Mouse (Mus musculus): ENCODE results near the gene Sept1. TPM values are rescaled to one million over a fixed set of nuclear protein-coding genes. Genes with fewer than 3 reads are reported as not detected.
"Not testable (repeated sequence)": the region's sequence is repeated elsewhere in the genome, so short reads cannot be mapped to it uniquely, and the experiment has no call there.

Sept1 gene
- polyA plus RNA-seq, 1 experiment = 1,102 TPM

DNA sequence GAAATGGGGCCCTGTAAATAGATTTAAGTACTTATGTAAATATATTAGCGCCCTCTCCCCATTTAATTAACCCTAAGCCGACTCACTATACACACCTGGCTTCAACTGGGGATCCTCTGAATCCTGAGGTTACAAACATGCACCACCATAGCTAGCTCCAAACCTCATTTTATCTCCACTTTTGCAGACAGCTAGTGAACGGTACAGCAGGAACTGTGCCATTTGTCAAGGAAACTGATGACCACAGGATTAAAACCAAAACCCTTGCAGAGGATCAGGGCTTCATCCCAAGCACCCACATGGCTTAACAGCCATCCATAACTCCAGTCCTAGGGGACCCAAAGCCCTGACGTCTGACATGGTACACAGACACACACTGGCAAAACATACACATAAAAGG, 22.1 kb upstream of the Sept1 start:
- no peak overlapping the region for H3K4me3 ChIP-seq (ENCODE audit: control insufficient read depth, insufficient read depth, low read length)
- no peaks in the 10 kb centered on the region for H3K36me3 ChIP-seq (ENCODE audit: control insufficient read depth, insufficient read depth, low read length)
- 18% methylated on average over 4 of the region's 4 CpGs for WGBS
- no peak for DNase-seq
- peaks cover 7% of the 10 kb centered on the region for H3K4me1 ChIP-seq (replicated peaks; ENCODE audit: control insufficient read depth, insufficient read depth, low read length)
- no peak overlapping the region for H3K27ac ChIP-seq (ENCODE audit: control insufficient read depth, insufficient read depth, low read length)
- H3K27me3 ChIP-seq (ENCODE audit: control insufficient read depth, insufficient read depth, low read length) = no peaks in the 10 kb centered on the region
- TF ChIP-seq POLR2A (IDR thresholded peaks at IDR 0.05; ENCODE audit: control insufficient read depth, extremely low read depth, insufficient read depth, low read length, poor library complexity) (no peak), CTCF (IDR thresholded peaks at IDR 0.05; ENCODE audit: borderline replicate concordance, control insufficient read depth, extremely low read depth, insufficient read depth, low read length, poor library complexity) (no peak)

DNA sequence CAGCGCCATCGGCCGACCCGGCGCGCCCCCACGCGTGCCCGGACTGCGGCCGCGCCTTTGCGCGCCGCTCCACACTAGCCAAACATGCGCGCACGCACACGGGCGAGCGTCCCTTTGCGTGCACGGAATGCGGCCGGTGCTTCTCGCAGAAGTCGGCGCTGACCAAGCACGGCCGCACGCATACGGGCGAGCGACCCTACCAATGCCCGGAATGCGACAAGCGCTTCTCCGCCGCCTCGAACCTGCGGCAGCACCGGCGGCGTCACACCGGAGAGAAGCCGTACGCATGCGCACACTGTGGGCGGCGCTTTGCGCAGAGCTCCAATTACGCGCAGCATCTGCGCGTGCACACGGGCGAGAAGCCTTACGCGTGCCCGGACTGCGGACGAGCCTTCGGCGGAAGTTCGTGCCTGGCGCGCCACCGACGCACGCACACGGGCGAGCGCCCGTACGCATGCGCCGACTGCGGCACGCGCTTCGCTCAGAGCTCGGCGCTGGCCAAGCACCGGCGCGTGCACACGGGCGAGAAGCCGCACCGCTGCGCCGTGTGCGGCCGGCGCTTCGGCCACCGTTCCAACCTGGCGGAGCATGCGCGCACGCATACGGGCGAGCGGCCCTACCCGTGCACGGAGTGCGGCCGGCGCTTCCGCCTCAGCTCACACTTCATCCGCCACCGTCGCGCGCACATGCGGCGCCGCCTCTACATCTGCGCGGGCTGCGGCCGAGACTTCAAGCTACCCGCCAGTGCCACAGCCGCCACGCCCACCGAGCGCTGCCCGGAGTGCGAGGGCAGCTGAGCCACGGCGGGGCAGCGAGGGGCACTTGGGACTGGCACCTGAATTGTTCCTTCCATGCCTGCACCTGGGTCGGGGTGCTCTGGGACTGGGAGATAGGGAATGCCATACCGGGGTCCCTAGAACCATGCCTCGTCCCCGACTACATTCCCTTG, 21.2 kb upstream of the Sept1 start:
- 0 out of 2 replicates have a peak overlapping the region, but pooled peaks have one; percentile 28 for H3K27ac ChIP-seq (ENCODE audit: control insufficient read depth, insufficient read depth, low read length)
- no peaks in the 10 kb centered on the region for H3K36me3 ChIP-seq (ENCODE audit: control insufficient read depth, insufficient read depth, low read length)
- TF ChIP-seq POLR2A (IDR thresholded peaks at IDR 0.05; ENCODE audit: control insufficient read depth, extremely low read depth, insufficient read depth, low read length, poor library complexity) = peak; percentile 58
- peak; percentile 39; the same call in 1 of the 2 replicates for TF ChIP-seq CTCF (IDR thresholded peaks at IDR 0.05; ENCODE audit: borderline replicate concordance, control insufficient read depth, extremely low read depth, insufficient read depth, low read length, poor library complexity)
- H3K4me1 ChIP-seq (replicated peaks; ENCODE audit: control insufficient read depth, insufficient read depth, low read length) = peaks cover 7% of the 10 kb centered on the region
- peak overlapping the region; percentile 71 for H3K4me3 ChIP-seq (ENCODE audit: control insufficient read depth, insufficient read depth, low read length)
- no peaks in the 10 kb centered on the region for H3K27me3 ChIP-seq (ENCODE audit: control insufficient read depth, insufficient read depth, low read length)
- WGBS = under 1% methylated on average over 135 of the region's 136 CpGs
- DNase-seq = peak; percentile 95

DNA sequence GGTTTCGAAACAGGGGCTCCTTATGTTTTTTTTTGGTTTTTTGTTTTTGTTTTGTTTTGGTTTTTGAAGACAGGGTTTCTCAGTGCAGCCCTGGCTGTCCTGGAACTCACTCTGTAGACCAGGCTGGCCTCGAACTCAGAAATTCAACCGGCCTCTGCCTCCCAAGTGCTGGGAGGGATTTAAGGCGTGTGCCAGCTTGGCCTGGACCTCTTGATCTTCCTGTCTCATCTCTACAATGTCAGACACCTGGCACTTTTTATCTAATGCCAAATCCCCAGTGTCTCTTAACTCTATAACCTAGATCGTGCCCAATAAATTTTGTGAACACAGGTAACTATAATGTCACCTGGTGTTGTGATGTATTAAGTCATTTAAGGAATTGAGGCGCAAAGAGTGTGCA, 20.4 kb upstream of the Sept1 start:
- Histone ChIP-seq H3K36me3 (ENCODE audit: control insufficient read depth, insufficient read depth, low read length) (no peaks in the 10 kb centered on the region), H3K27me3 (ENCODE audit: control insufficient read depth, insufficient read depth, low read length) (no peaks in the 10 kb centered on the region), H3K27ac (ENCODE audit: control insufficient read depth, insufficient read depth, low read length) (no peak overlapping the region), H3K4me3 (ENCODE audit: control insufficient read depth, insufficient read depth, low read length) (peak overlapping the region; percentile 64), H3K4me1 (replicated peaks; ENCODE audit: control insufficient read depth, insufficient read depth, low read length) (peaks cover 7% of the 10 kb centered on the region)
- 77% methylated on average over 6 of the region's 6 CpGs for WGBS
- DNase-seq = no peak
- no peak for TF ChIP-seq POLR2A (IDR thresholded peaks at IDR 0.05; ENCODE audit: control insufficient read depth, extremely low read depth, insufficient read depth, low read length, poor library complexity)
- no peak for TF ChIP-seq CTCF (IDR thresholded peaks at IDR 0.05; ENCODE audit: borderline replicate concordance, control insufficient read depth, extremely low read depth, insufficient read depth, low read length, poor library complexity)

DNA sequence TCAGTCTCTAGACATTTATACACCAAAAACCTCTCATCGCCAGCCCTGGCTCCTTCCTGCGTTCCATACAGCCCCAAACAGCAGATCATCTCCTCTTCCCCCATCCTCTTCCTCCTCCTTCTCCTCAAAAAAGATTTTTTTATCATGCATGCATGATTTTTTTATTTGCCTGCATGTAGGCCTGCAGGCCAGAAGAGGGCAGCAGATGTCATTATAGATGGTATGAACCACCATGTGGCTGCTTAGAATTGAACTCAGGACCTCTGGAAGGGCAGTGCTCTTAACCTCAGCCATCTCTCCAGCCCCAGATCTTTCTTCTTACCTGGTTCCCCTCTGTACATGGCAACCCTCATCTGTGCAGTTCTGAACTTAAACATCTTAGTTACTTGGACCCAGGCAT, 19.5 kb upstream of the Sept1 start:
- DNase-seq = peak; percentile 58
- Histone ChIP-seq H3K4me3 (ENCODE audit: control insufficient read depth, insufficient read depth, low read length) (no peak overlapping the region), H3K27ac (ENCODE audit: control insufficient read depth, insufficient read depth, low read length) (no peak overlapping the region), H3K36me3 (ENCODE audit: control insufficient read depth, insufficient read depth, low read length) (no peaks in the 10 kb centered on the region), H3K27me3 (ENCODE audit: control insufficient read depth, insufficient read depth, low read length) (no peaks in the 10 kb centered on the region), H3K4me1 (replicated peaks; ENCODE audit: control insufficient read depth, insufficient read depth, low read length) (peaks cover 7% of the 10 kb centered on the region)
- WGBS = 80% methylated on average over 2 of the region's 2 CpGs
- TF ChIP-seq POLR2A (IDR thresholded peaks at IDR 0.05; ENCODE audit: control insufficient read depth, extremely low read depth, insufficient read depth, low read length, poor library complexity) (no peak), CTCF (IDR thresholded peaks at IDR 0.05; ENCODE audit: borderline replicate concordance, control insufficient read depth, extremely low read depth, insufficient read depth, low read length, poor library complexity) (no peak)

DNA sequence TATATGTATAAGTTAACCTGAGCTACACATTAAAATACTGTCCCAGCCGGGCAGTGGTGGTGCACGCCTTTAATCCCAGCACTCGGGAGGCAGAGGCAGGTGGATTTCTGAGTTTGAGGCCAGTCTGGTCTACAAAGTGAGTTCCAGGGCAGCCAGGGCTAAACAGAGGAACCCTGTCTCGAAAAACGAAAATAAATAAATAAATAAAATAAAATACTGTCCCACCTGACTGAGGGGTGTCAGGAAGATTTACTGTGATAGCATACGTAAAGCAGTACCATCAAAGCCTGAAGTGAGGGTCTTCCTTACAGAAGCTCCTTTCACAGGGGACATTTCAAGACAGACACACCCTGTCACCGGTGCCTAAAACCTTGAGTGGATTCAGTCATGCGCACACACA, 17.6 kb upstream of the Sept1 start:
- H3K36me3 ChIP-seq (ENCODE audit: control insufficient read depth, insufficient read depth, low read length); H3K27me3 ChIP-seq (ENCODE audit: control insufficient read depth, insufficient read depth, low read length); H3K27ac ChIP-seq (ENCODE audit: control insufficient read depth, insufficient read depth, low read length); DNase-seq; H3K4me1 ChIP-seq (replicated peaks; ENCODE audit: control insufficient read depth, insufficient read depth, low read length); H3K4me3 ChIP-seq (ENCODE audit: control insufficient read depth, insufficient read depth, low read length): not testable (repeated sequence)
- WGBS = 98% methylated on average over 8 of the region's 8 CpGs

DNA sequence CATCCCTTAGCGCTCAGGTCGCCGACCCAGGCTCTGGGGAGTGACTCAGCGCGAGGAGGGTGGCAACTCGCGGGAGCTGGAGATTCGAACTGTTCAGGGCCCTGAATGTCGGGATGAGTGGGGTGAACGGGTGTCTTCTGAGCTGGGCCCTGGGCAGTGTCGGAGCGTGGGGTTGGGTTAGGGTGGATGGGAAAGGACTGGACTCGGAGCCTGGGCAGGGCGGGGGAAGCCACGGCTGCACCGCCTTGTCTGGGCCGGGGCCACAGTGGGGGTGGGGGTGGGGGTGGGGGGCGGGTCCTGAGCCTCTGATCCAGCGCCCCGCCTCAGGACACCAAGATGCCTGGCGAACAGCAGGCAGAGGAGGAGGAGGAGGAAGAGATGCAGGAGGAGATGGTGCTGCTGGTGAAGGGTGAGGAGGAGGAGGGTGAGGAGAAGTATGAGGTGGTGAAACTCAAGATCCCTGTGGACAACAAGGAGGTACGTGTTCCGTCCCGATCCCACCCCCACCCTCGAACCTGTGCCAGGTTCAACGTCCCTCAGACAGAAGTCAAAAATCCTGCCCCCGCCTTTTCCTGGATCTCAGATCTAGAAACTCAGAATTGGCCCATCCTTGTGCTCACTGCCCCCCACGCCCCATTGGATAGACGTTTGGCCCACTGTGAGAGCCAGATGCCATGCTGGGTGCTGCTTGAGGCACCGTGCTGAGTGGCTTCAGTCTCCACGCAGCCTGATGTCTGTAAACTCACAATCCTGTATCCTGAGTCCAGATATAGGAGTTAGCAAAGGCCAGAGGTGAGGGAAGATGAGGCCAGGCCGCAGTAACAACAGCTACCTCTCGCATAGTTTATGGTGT, 12.0 kb upstream of the Sept1 start:
- 14% methylated on average over 32 of the region's 33 CpGs for WGBS
- DNase-seq = no peak
- no peaks in the 10 kb centered on the region for H3K36me3 ChIP-seq (ENCODE audit: control insufficient read depth, insufficient read depth, low read length)
- peaks cover 13% of the 10 kb centered on the region for H3K4me1 ChIP-seq (replicated peaks; ENCODE audit: control insufficient read depth, insufficient read depth, low read length)
- no peaks in the 10 kb centered on the region for H3K27me3 ChIP-seq (ENCODE audit: control insufficient read depth, insufficient read depth, low read length)
- TF ChIP-seq CTCF (IDR thresholded peaks at IDR 0.05; ENCODE audit: borderline replicate concordance, control insufficient read depth, extremely low read depth, insufficient read depth, low read length, poor library complexity) = no peak
- TF ChIP-seq POLR2A (IDR thresholded peaks at IDR 0.05; ENCODE audit: control insufficient read depth, extremely low read depth, insufficient read depth, low read length, poor library complexity) = no peak; the same call in 1 of the 2 replicates
- peak overlapping the region; percentile 81 for H3K4me3 ChIP-seq (ENCODE audit: control insufficient read depth, insufficient read depth, low read length)
- no peak overlapping the region for H3K27ac ChIP-seq (ENCODE audit: control insufficient read depth, insufficient read depth, low read length)
